Mouse (Mus musculus): ENCODE results near the gene Prtg. TPM values are rescaled to one million over a fixed set of nuclear protein-coding genes. Genes with fewer than 3 reads are reported as not detected.

The Prtg gene
- polyA plus RNA-seq (2015; fragmentation: Nextera tagmentation; extraction: Ambion mirVana) = 0.02 and 0.05 TPM in 2 replicates

DNA sequence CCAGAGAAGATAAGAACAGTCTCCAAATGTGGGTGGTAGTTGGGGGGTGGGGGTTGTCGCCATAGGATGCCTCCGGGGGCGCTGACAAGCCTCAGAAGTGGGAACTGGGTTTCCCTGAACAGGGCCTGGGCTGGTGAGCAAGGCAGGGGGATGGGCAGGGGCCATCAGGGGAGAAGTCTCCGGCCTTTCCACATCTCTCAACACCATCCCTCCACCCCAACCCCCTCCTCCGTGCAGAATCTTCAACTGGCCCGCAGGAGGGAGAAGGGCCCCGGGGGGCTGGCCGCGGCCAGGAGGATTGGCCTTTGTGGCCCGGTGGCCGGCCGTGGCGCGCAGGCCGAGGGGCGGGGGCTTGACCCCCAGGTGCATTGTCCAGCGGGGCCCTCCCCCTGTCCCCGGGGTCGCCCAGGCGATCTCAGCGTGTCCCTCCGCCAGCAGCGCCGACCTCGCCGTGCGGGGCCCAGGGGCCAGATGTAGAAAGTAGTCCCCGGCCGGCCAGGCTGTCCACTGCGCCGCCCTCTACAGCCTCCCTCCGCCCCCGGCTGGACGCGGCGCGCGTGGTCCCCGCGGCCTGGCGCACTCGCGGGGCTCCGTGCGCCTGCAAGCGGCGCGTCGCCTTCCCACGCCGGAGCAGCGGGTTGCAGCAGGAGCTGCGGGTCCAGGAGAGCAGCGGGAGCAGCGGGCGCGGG lies at the start of gene Prtg:
Prtg (plus strand) TSS at position 144 of the 689 bp plus-strand sequence.

GRCm38 (mm10) chr9:72925021-72925934 lies 118.6 kb downstream of the Prtg start, which contains the start of gene Pygo1:
Pygo1 (plus strand) TSS chr9:72925645.

GRCm38 (mm10) chr9:72958521-72959450 lies 152.1 kb downstream of the Prtg start, which contains the start of the genes Dyx1c1 and Gm44503:
Dyx1c1 (plus strand) TSS chr9:72958785.
Gm44503 (plus strand) TSS chr9:72958852.

Other genes with a start within 250 kb of the Prtg start
- 340 and 434 TPM in 2 replicates for gene Nedd4, start 144.5 kb upstream of the Prtg start, polyA plus RNA-seq (2015; fragmentation: Nextera tagmentation; extraction: Ambion mirVana)
- 0.90 and 1.0 TPM in 2 replicates for gene Pygo1, start 118.8 kb downstream of the Prtg start, polyA plus RNA-seq (2015; fragmentation: Nextera tagmentation; extraction: Ambion mirVana)
- gene Dyx1c1, start 151.9 kb downstream of the Prtg start, polyA plus RNA-seq (2015; fragmentation: Nextera tagmentation; extraction: Ambion mirVana) = 0.53 and 0.75 TPM in 2 replicates
- not detected in 2 replicates for gene Gm44503, start 152.0 kb downstream of the Prtg start, polyA plus RNA-seq (2015; fragmentation: Nextera tagmentation; extraction: Ambion mirVana)
- gene Ccpg1os, start 178.5 kb downstream of the Prtg start, polyA plus RNA-seq (2015; fragmentation: Nextera tagmentation; extraction: Ambion mirVana) = 16.3 and 17.7 TPM in 2 replicates
- 23.3 and 24.8 TPM in 2 replicates for gene Ccpg1, start 178.6 kb downstream of the Prtg start, polyA plus RNA-seq (2015; fragmentation: Nextera tagmentation; extraction: Ambion mirVana)
- 5.1 and 5.8 TPM in 2 replicates for gene Pigb, start 233.5 kb downstream of the Prtg start, polyA plus RNA-seq (2015; fragmentation: Nextera tagmentation; extraction: Ambion mirVana)
- 15.3 and 17.4 TPM in 2 replicates for gene Rab27a, start 238.0 kb downstream of the Prtg start, polyA plus RNA-seq (2015; fragmentation: Nextera tagmentation; extraction: Ambion mirVana)

All from urinary bladder, postnatal 0 days (tissue).